Mouse (Mus musculus): ENCODE measurements at regions not wholly inside any gene's neighbourhood (a gene's known extent, or its start where the extent isn't known, plus 50 kb on each side); places are given as distances from the start of the nearest gene placed in this dataset.
A peak's percentile ranks its signal among the peaks of the same experiment; 100 is the strongest.

- Histone ChIP-seq H3K9me3 (no peaks in the 10 kb centered on the region), H3K36me3 (no peaks in the 10 kb centered on the region), H3K4me1 (peaks cover 7% of the 10 kb centered on the region), H3K4me3 (no peak overlapping the region; the same call in 1 of the 2 replicates), H3K4me2 (replicated peaks) (no peak overlapping the region; the same call in 1 of the 2 replicates), H3K9ac (replicated peaks) (no peak overlapping the region), H3K27ac (replicated peaks) (no peak overlapping the region), H3K27me3 (no peaks in the 10 kb centered on the region)
- ATAC-seq (replicated peaks), result no peak
- WGBS, result 14% methylated on average over 5 of the region's 5 CpGs
These were observed 316.3 kb downstream of the Tmem182 start for GRCm38 (mm10) chr1:41121636-41122175.

DNA sequence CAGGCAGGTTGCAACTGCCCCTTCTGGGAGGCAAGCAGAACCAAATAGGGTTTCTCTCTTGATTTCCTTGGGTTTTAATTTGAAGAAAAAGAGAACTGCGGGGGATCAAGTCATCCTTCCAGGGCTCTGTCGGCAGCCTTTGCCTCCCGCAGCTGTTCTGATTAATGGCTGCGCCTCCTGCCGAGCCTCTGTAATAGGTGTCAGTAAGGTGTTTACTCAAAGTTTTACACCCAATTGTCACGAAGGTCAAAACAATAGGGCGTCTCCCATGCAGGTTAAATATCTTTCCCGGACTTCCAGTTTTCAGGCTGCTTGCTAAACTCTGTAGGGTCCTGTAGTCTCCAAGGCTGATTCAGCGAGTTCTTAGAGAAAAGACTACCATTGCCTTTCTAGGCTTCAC lies 326.0 kb downstream of the Tmem182 start:
- Histone ChIP-seq H3K36me3 (no peaks in the 10 kb centered on the region), H3K27me3 (no peaks in the 10 kb centered on the region), H3K9me3 (no peaks in the 10 kb centered on the region), H3K27ac (replicated peaks) (no peak overlapping the region), H3K9ac (replicated peaks) (no peak overlapping the region), H3K4me1 (no peaks in the 10 kb centered on the region), H3K4me2 (replicated peaks) (no peak overlapping the region), H3K4me3 (no peak overlapping the region)
- ATAC-seq (replicated peaks), result no peak
- WGBS, result 7% methylated on average over 9 of the region's 9 CpGs

DNA sequence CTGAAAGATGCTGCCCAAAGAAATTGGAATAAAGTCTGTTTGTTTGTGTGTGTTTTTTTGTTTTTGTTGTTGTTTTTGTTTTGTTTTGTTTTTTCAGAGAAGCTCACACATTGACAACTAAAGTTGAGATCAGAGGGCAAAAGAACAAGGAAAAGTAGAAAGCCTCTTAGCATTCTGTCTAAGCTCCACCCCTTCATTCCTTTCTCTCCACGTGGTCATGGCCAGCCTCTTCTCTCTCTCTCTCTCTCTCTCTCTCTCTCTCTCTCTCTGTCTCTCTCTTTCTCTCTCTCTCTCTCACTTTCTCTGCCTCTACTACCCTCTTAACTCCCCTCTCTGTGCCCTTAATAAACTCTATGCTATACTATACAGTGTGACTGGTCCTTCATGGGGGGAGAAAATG lies 327.7 kb downstream of the Tmem182 start:
- no peak for ATAC-seq (replicated peaks)
- H3K4me2 ChIP-seq (replicated peaks), result no peak overlapping the region
- H3K27ac ChIP-seq (replicated peaks), result no peak overlapping the region
- no peaks in the 10 kb centered on the region for H3K4me1 ChIP-seq
- 24% methylated on average over 1 of the region's 1 CpGs for WGBS
- no peak overlapping the region for H3K4me3 ChIP-seq
- H3K9ac ChIP-seq (replicated peaks), result no peak overlapping the region
- H3K9me3 ChIP-seq, result no peaks in the 10 kb centered on the region
- H3K36me3 ChIP-seq, result no peaks in the 10 kb centered on the region
- H3K27me3 ChIP-seq, result no peaks in the 10 kb centered on the region

GRCm38 (mm10) chr1:41133946-41134345 lies 328.5 kb downstream of the Tmem182 start:
- no peak overlapping the region for H3K4me3 ChIP-seq
- H3K4me2 ChIP-seq (replicated peaks), result no peak overlapping the region
- H3K9me3 ChIP-seq, result no peaks in the 10 kb centered on the region
- H3K4me1 ChIP-seq, result no peaks in the 10 kb centered on the region
- H3K9ac ChIP-seq (replicated peaks), result no peak overlapping the region
- no peaks in the 10 kb centered on the region for H3K36me3 ChIP-seq
- ATAC-seq (replicated peaks), result no peak
- no peak overlapping the region for H3K27ac ChIP-seq (replicated peaks)
- 60% methylated on average over 8 of the region's 8 CpGs for WGBS
- H3K27me3 ChIP-seq, result no peaks in the 10 kb centered on the region

GRCm38 (mm10) chr1:41139725-41140124 lies 334.3 kb downstream of the Tmem182 start:
- Histone ChIP-seq H3K9ac (replicated peaks) (no peak overlapping the region), H3K4me1 (peaks cover 6% of the 10 kb centered on the region), H3K27ac (replicated peaks) (no peak overlapping the region), H3K4me2 (replicated peaks) (no peak overlapping the region), H3K9me3 (no peaks in the 10 kb centered on the region), H3K36me3 (no peaks in the 10 kb centered on the region), H3K27me3 (no peaks in the 10 kb centered on the region), H3K4me3 (no peak overlapping the region)
- 72% methylated on average over 2 of the region's 2 CpGs for WGBS
- no peak for ATAC-seq (replicated peaks)

DNA sequence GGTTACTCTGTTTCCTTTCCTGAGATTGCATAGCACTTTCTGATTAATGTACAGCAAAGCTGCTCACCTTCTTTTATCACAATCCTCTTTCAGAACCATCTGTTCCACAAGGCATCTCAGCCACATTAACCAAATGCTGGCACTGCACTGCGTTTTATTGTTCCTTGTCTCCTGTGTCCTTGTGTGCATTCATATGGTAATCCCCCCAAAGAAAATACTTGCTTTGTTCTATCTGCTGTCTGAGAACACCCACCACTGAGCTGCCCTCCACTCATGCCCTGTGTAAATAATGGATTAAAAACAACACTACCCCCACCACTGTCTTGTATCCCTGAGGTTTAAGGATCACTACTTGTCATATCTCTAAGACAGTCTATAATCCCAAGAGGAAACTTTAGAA lies 335.1 kb downstream of the Tmem182 start:
- no peak overlapping the region for H3K4me2 ChIP-seq (replicated peaks)
- WGBS, result 2% methylated on average over 1 of the region's 1 CpGs
- H3K4me3 ChIP-seq, result no peak overlapping the region
- H3K9me3 ChIP-seq, result no peaks in the 10 kb centered on the region
- peak overlapping the region; percentile 13; the same call in 1 of the 2 replicates for H3K27ac ChIP-seq (replicated peaks)
- H3K4me1 ChIP-seq, result peaks cover 6% of the 10 kb centered on the region
- H3K36me3 ChIP-seq, result no peaks in the 10 kb centered on the region
- H3K9ac ChIP-seq (replicated peaks), result no peak overlapping the region
- ATAC-seq (replicated peaks), result peak; percentile 46; the same call in 1 of the 2 replicates
- H3K27me3 ChIP-seq, result no peaks in the 10 kb centered on the region

- peaks cover 6% of the 10 kb centered on the region for H3K4me1 ChIP-seq
- H3K9me3 ChIP-seq, result no peaks in the 10 kb centered on the region
- 85% methylated on average over 4 of the region's 4 CpGs for WGBS
- no peaks in the 10 kb centered on the region for H3K36me3 ChIP-seq
- H3K27me3 ChIP-seq, result no peaks in the 10 kb centered on the region
- H3K27ac ChIP-seq (replicated peaks), result no peak overlapping the region
- ATAC-seq (replicated peaks), result no peak
- H3K9ac ChIP-seq (replicated peaks), result no peak overlapping the region
- no peak overlapping the region for H3K4me2 ChIP-seq (replicated peaks)
- no peak overlapping the region for H3K4me3 ChIP-seq
These were observed 336.6 kb downstream of the Tmem182 start for GRCm38 (mm10) chr1:41141992-41142391.

DNA sequence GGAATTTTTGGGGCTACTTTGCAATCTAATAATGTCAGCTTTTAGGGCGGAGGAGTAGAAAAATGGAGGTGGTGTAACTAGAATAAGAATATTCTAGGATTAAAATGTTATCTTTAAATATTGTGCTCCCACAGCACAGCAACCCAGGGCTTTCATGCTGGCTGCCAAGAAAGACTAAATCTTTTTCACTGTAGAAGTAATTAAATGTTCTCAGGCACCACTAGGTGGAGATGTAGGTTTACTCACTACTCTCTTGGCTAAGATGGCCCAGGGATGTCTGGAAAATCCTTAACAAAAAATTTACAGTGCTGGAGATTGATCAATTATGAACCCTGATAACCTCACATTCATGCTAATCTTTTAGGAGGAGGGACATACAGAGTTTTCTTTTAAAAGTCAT lies 347.1 kb downstream of the Tmem182 start:
- H3K9ac ChIP-seq (replicated peaks), result no peak overlapping the region
- no peaks in the 10 kb centered on the region for H3K36me3 ChIP-seq
- H3K4me2 ChIP-seq (replicated peaks), result no peak overlapping the region
- no peaks in the 10 kb centered on the region for H3K27me3 ChIP-seq
- peak overlapping the region; percentile 77 for H3K27ac ChIP-seq (replicated peaks)
- WGBS, result 34% methylated on average over 1 of the region's 1 CpGs
- no peak overlapping the region for H3K4me3 ChIP-seq
- ATAC-seq (replicated peaks), result peak; percentile 75
- peaks cover 45% of the 10 kb centered on the region for H3K4me1 ChIP-seq
- no peaks in the 10 kb centered on the region for H3K9me3 ChIP-seq

DNA sequence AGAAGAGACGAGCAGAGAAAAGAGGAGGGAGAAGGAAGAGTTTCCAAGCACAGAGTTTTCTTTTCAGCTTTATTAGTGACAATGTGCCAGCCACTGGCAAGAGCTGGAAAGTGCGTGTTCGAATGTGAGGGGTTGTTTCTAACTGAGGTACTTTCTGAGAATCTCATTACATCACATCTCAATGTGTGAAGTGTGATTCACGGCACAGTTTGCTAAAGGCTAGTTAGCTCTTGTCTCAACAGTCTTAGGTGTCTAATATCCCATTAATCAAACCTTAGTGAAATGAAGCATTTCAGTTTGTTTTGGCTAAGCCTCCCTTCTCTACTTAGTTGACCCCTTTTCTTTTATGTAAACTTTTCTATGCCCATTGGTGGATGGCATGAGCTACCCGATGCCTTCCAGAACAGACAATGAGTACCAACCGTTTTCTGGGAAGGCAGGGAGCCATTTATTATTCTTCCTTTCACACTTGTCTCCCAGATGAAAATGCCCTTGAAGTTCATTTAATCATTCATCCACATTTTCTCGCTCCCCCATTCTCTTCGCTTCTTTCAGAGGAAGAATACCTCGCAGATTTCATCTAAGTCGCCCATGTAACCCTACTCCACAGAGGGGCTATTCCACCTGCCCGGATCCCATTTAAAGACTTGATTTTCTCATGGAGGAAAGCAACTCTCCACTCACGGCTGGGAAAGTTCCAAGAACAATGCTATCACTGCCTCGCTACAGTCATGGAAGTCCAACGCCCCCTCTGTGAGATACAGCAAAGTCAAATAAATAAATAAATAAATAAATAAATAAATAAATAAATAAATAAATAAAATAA lies 348.0 kb downstream of the Tmem182 start:
- H3K9ac ChIP-seq (replicated peaks), result no peak overlapping the region
- peaks cover 54% of the 10 kb centered on the region for H3K4me1 ChIP-seq
- 14% methylated on average over 14 of the region's 14 CpGs for WGBS
- H3K4me2 ChIP-seq (replicated peaks), result no peak overlapping the region; the same call in 1 of the 2 replicates
- H3K36me3 ChIP-seq, result no peaks in the 10 kb centered on the region
- no peaks in the 10 kb centered on the region for H3K27me3 ChIP-seq
- peak; percentile 38 for ATAC-seq (replicated peaks)
- H3K9me3 ChIP-seq, result no peaks in the 10 kb centered on the region
- H3K27ac ChIP-seq (replicated peaks), result peak overlapping the region; percentile 77
- no peak overlapping the region for H3K4me3 ChIP-seq

DNA sequence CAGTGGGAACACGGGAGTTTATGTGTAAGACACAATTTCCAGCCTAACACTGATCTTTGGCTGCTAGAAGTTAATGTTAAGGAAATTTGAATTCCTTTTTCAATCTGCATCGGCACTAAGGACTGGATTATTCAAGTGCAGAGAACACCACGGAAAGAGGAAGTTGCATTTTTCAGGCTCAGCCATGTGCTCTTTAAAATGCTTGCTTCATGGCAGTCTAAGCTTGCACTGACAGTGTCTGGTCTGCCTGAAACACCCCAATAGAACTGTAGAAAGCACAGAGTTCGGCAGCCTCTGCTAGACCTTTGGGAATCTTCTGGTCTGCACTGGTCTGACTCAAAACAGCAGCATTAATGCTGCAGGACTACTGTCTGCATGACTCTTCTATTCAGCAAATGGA lies 348.8 kb downstream of the Tmem182 start:
- no peaks in the 10 kb centered on the region for H3K9me3 ChIP-seq
- H3K9ac ChIP-seq (replicated peaks), result no peak overlapping the region; the same call in 1 of the 2 replicates
- 0 out of 2 replicates have a peak overlapping the region, but pooled peaks have one; percentile 6 for H3K4me2 ChIP-seq (replicated peaks)
- 31% methylated on average over 4 of the region's 4 CpGs for WGBS
- no peak overlapping the region for H3K4me3 ChIP-seq
- no peaks in the 10 kb centered on the region for H3K27me3 ChIP-seq
- H3K27ac ChIP-seq (replicated peaks), result peak overlapping the region; percentile 67
- peaks cover 62% of the 10 kb centered on the region for H3K4me1 ChIP-seq
- ATAC-seq (replicated peaks), result no peak
- no peaks in the 10 kb centered on the region for H3K36me3 ChIP-seq

- H3K4me2 ChIP-seq (replicated peaks), result peak overlapping the region; percentile 43
- H3K27ac ChIP-seq (replicated peaks), result peak overlapping the region; percentile 86
- 0 out of 2 replicates have a peak overlapping the region, but pooled peaks have one; percentile 10 for H3K9ac ChIP-seq (replicated peaks)
These were observed 351.5 kb downstream of the Tmem182 start for GRCm38 (mm10) chr1:41156946-41157345.

DNA sequence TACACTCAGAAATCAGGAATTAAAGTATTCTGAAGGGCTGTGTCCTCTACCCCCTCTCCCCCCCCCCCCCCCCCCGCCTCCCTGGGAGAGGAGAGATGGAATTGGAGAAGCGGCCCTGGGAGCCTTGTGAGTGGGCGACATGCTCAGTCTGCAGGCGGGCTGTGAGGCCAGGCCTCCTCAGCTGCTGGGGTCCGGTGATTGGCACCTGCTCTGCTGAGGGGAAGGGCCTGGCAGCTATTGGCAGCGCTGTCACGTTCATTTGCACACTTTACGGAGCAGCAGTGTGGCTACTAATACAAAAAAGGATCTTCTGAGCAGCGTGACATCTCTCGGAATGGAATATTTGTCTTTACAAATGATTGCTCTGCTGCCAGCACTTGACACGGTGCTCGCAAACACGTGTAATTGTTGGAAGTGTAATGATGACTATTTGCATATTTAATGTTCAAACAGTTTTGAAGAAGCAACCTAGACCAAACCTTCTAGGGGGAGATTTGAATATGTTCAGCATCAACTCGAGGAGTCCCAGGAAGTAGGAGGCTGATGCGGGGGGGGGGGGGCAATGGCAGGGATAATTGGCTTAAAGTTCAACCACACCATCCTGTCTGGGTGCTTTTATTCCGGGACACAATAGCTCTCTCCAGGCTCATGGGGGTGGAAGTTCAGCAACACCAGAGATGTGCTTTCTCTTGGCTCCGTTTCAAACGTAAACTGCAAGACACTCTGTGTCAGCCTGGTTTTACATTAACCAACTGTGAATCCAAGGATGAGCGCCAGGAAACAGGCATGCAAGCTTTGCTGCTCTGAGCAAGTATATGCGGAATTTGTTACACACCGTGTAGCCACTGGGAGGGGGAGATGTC lies 352.5 kb downstream of the Tmem182 start:
- peak overlapping the region; percentile 86 for H3K27ac ChIP-seq (replicated peaks)
- no peaks in the 10 kb centered on the region for H3K27me3 ChIP-seq
- peak overlapping the region; percentile 43 for H3K4me2 ChIP-seq (replicated peaks)
- peak overlapping the region; percentile 14; the same call in 1 of the 2 replicates for H3K4me3 ChIP-seq
- H3K9me3 ChIP-seq, result no peaks in the 10 kb centered on the region
- peak; percentile 94 for ATAC-seq (replicated peaks)
- no peaks in the 10 kb centered on the region for H3K36me3 ChIP-seq
- WGBS, result 6% methylated on average over 21 of the region's 21 CpGs
- H3K9ac ChIP-seq (replicated peaks), result 0 out of 2 replicates have a peak overlapping the region, but pooled peaks have one; percentile 11
- peaks cover 56% of the 10 kb centered on the region for H3K4me1 ChIP-seq

More at GRCm38 (mm10) chr1:41156946-41157345, 351.5 kb downstream of the Tmem182 start:
- H3K4me3 ChIP-seq, result no peak overlapping the region
- H3K27me3 ChIP-seq, result no peaks in the 10 kb centered on the region
- 13% methylated on average over 10 of the region's 10 CpGs for WGBS
- no peak for ATAC-seq (replicated peaks)
- H3K4me1 ChIP-seq, result peaks cover 61% of the 10 kb centered on the region
- no peaks in the 10 kb centered on the region for H3K36me3 ChIP-seq
- no peaks in the 10 kb centered on the region for H3K9me3 ChIP-seq

Data from forebrain, embryonic 15.5 days (tissue).